Mouse (Mus musculus) liver, embryonic 11.5 days (tissue): ENCODE results near the gene Gss. TPM values are rescaled to one million over a fixed set of nuclear protein-coding genes. Genes with fewer than 3 reads are reported as not detected.

Source experiments
- ATAC-seq: fragments of 200-750 bp; cut with Nextera tagmentation; replicated peaks from 2 replicates; pipeline ENCODE4 v1.8.0; 2017; ENCODE audit warnings: moderate number of reproducible peaks, mild to moderate bottlenecking, moderate TSS enrichment, moderate library complexity; ENCODE audit not compliant: low FRiP score
- DNase-seq: peaks from one replicate; pipeline ENCODE4 v3.0.0-alpha.2; 2017; ENCODE audit warnings: low spot score
- H3K27ac ChIP-seq: fragments of 300-500 bp; sonication (generic); 2 replicates; pipeline ENCODE4 v1.5.1; 2014; ENCODE audit warnings: mild to moderate bottlenecking, low read depth, low read length, control low read depth
- H3K27me3 ChIP-seq: fragments of 300-500 bp; sonication (generic); replicated peaks from 2 replicates; pipeline ENCODE4 v1.6.1; 2014; ENCODE audit warnings: low read length, mixed read lengths; ENCODE audit not compliant: control insufficient read depth, insufficient read depth
- H3K36me3 ChIP-seq: fragments of 300-500 bp; sonication (generic); 2 replicates; pipeline ENCODE4 v1.6.1; 2014; ENCODE audit warnings: mild to moderate bottlenecking, low read length, moderate library complexity, mixed read lengths; ENCODE audit not compliant: control insufficient read depth, insufficient read depth
- H3K4me1 ChIP-seq: fragments of 300-500 bp; sonication (generic); replicated peaks from 2 replicates; pipeline ENCODE4 v1.6.1; 2014; ENCODE audit warnings: low read length, mixed read lengths; ENCODE audit not compliant: control insufficient read depth, insufficient read depth
- H3K4me2 ChIP-seq: fragments of 300-500 bp; sonication (generic); 2 replicates; pipeline ENCODE4 v1.6.1; 2014; ENCODE audit warnings: mild to moderate bottlenecking, control low read depth, moderate library complexity
- H3K4me3 ChIP-seq: fragments of 300-500 bp; sonication (generic); 2 replicates; pipeline ENCODE4 v1.5.1; 2014; ENCODE audit warnings: low read depth, low read length, control low read depth
- H3K9ac ChIP-seq: fragments of 300-500 bp; sonication (generic); 2 replicates; pipeline ENCODE4 v1.6.1; 2014; ENCODE audit warnings: low read depth, low read length, control low read depth
- H3K9me3 ChIP-seq: fragments of 300-500 bp; sonication (generic); 2 replicates; pipeline ENCODE4 v1.6.1; 2016; ENCODE audit warnings: low read length, inconsistent platforms, mixed read lengths; ENCODE audit not compliant: control insufficient read depth
- WGBS: fragments of 180-500 bp; shearing (Covaris S2); extraction: QIAGEN DNeasy Blood & Tissue Kit; methylation state at CpG from one replicate; pipeline ENCODE4 v1.1.7; 2014; 5-methylcytosine and 5-hydroxymethylcytosine counted together
- polyA plus RNA-seq: library from polyadenylated mRNA; unstranded; fragments of >200 nt; fragmentation: Nextera tagmentation; extraction: Ambion mirVana; gene quantifications from 2 replicates; pipeline ENCODE4 v1.2.1, GENCODE M21; 2014

Gss gene
- polyA plus RNA-seq, 1 experiment from 2014 or later, result 60.5 TPM

GRCm38 (mm10) chr2:155589521-155589920 lies 3.1 kb downstream of the Gss start:
- Histone ChIP-seq H3K4me2 (no peak overlapping the region; the same call in 1 of the 2 replicates), H3K4me1 (peaks cover 26% of the 10 kb centered on the region), H3K27ac (no peak overlapping the region; the same call in 1 of the 2 replicates), H3K9ac (no peak overlapping the region), H3K36me3 (no peaks in the 10 kb centered on the region), H3K4me3 (no peak overlapping the region), H3K9me3 (no peaks in the 10 kb centered on the region), H3K27me3 (no peaks in the 10 kb centered on the region)
- no peak for ATAC-seq
- no peak for DNase-seq
- WGBS, result 78% methylated on average over 6 of the region's 6 CpGs

- ATAC-seq, result no peak
- WGBS, result 75% methylated on average over 3 of the region's 3 CpGs
- Histone ChIP-seq H3K36me3 (no peaks in the 10 kb centered on the region), H3K4me2 (no peak overlapping the region), H3K9ac (no peak overlapping the region), H3K9me3 (no peaks in the 10 kb centered on the region), H3K4me1 (peaks cover 24% of the 10 kb centered on the region), H3K4me3 (no peak overlapping the region), H3K27ac (no peak overlapping the region), H3K27me3 (no peaks in the 10 kb centered on the region)
- no peak for DNase-seq
These were observed 4.5 kb downstream of the Gss start for GRCm38 (mm10) chr2:155588136-155588535.

GRCm38 (mm10) chr2:155585486-155585885 lies 7.1 kb downstream of the Gss start:
- Histone ChIP-seq H3K27ac (no peak overlapping the region), H3K36me3 (no peaks in the 10 kb centered on the region), H3K4me2 (no peak overlapping the region), H3K27me3 (no peaks in the 10 kb centered on the region), H3K4me3 (no peak overlapping the region), H3K9ac (no peak overlapping the region), H3K9me3 (no peaks in the 10 kb centered on the region), H3K4me1 (peaks cover 14% of the 10 kb centered on the region)
- WGBS, result 67% methylated on average over 10 of the region's 10 CpGs
- no peak for ATAC-seq
- no peak for DNase-seq

GRCm38 (mm10) chr2:155585082-155585481 lies 7.5 kb downstream of the Gss start:
- no peaks in the 10 kb centered on the region for H3K27me3 ChIP-seq
- no peak overlapping the region for H3K9ac ChIP-seq
- H3K9me3 ChIP-seq, result no peaks in the 10 kb centered on the region
- peaks cover 11% of the 10 kb centered on the region for H3K4me1 ChIP-seq
- no peak overlapping the region for H3K4me3 ChIP-seq
- DNase-seq (no peak), ATAC-seq (no peak)
- no peak overlapping the region for H3K27ac ChIP-seq
- H3K36me3 ChIP-seq, result no peaks in the 10 kb centered on the region
- H3K4me2 ChIP-seq, result no peak overlapping the region
- WGBS, result 83% methylated on average over 9 of the region's 9 CpGs

- no peak overlapping the region for H3K27ac ChIP-seq
- no peak overlapping the region for H3K4me2 ChIP-seq
- 53% methylated on average over 5 of the region's 5 CpGs for WGBS
- H3K9me3 ChIP-seq, result no peaks in the 10 kb centered on the region
- H3K4me3 ChIP-seq, result no peak overlapping the region
- ATAC-seq (no peak), DNase-seq (no peak)
- peaks cover under 1% of the 10 kb centered on the region; the same call in 1 of the 2 replicates for H3K4me1 ChIP-seq
- no peaks in the 10 kb centered on the region for H3K27me3 ChIP-seq
- no peak overlapping the region for H3K9ac ChIP-seq
- no peaks in the 10 kb centered on the region for H3K36me3 ChIP-seq
These were observed 8.6 kb downstream of the Gss start for GRCm38 (mm10) chr2:155583927-155584530.

- Histone ChIP-seq H3K36me3 (no peaks in the 10 kb centered on the region), H3K4me3 (no peak overlapping the region), H3K27me3 (no peaks in the 10 kb centered on the region), H3K4me1 (no peaks in the 10 kb centered on the region), H3K9me3 (no peaks in the 10 kb centered on the region), H3K27ac (no peak overlapping the region), H3K9ac (no peak overlapping the region), H3K4me2 (no peak overlapping the region)
- DNase-seq, result no peak
- WGBS, result 87% methylated on average over 5 of the region's 5 CpGs
- ATAC-seq, result no peak
These were observed 9.6 kb downstream of the Gss start for GRCm38 (mm10) chr2:155582996-155583395.

GRCm38 (mm10) chr2:155582384-155582995 lies 10.1 kb downstream of the Gss start:
- no peak for DNase-seq
- Histone ChIP-seq H3K27ac (no peak overlapping the region), H3K4me2 (no peak overlapping the region), H3K4me3 (no peak overlapping the region), H3K9me3 (no peaks in the 10 kb centered on the region), H3K9ac (no peak overlapping the region), H3K4me1 (no peaks in the 10 kb centered on the region), H3K27me3 (no peaks in the 10 kb centered on the region), H3K36me3 (no peaks in the 10 kb centered on the region; the same call in 1 of the 2 replicates)
- 73% methylated on average over 4 of the region's 4 CpGs for WGBS
- ATAC-seq, result no peak

- Histone ChIP-seq H3K4me1 (no peaks in the 10 kb centered on the region), H3K36me3 (peaks cover 4% of the 10 kb centered on the region; the same call in 1 of the 2 replicates), H3K27me3 (no peaks in the 10 kb centered on the region), H3K9ac (no peak overlapping the region), H3K4me3 (no peak overlapping the region), H3K27ac (no peak overlapping the region), H3K4me2 (no peak overlapping the region), H3K9me3 (no peaks in the 10 kb centered on the region)
- ATAC-seq (no peak), DNase-seq (no peak)
- 87% methylated on average over 3 of the region's 3 CpGs for WGBS
These were observed 12.3 kb downstream of the Gss start for GRCm38 (mm10) chr2:155580331-155580730.

GRCm38 (mm10) chr2:155576656-155577055 lies 16.0 kb downstream of the Gss start:
- Histone ChIP-seq H3K4me1 (no peaks in the 10 kb centered on the region), H3K4me3 (no peak overlapping the region), H3K9ac (no peak overlapping the region), H3K9me3 (no peaks in the 10 kb centered on the region), H3K27ac (no peak overlapping the region), H3K4me2 (no peak overlapping the region), H3K27me3 (no peaks in the 10 kb centered on the region), H3K36me3 (peaks cover 4% of the 10 kb centered on the region; the same call in 1 of the 2 replicates)
- DNase-seq (no peak), ATAC-seq (no peak)
- 84% methylated on average over 9 of the region's 9 CpGs for WGBS
